13 mouse cellular contexts compared by ENCODE assay signal in genomic region chr10:99841167-99841843, GRCm38 (mm10).
DNase-seq lines count a peak whose midpoint lies in the region; ATAC-seq and TF ChIP-seq lines count a peak whose summit lies in the region.
"Had no signal": no experiment of that assay in that cellular context is flagged by ENCODE, and none has a peak within 500 bp of the region (broad histone marks: within the 10 kb centered on the region; RNA-seq: fewer than 3 reads in every experiment).

No protein-coding gene starts in this region.

- H3K4me2 ChIP-seq in kidney, embryonic 14.5 days (replicated peaks; ENCODE audit: low read depth, low read length), result no peak overlapping the region
- H3K4me2 ChIP-seq in lung, embryonic 15.5 days, result no peak overlapping the region
- H3K4me2 ChIP-seq: embryonic facial prominence, embryonic 12.5 days; neural tube, embryonic 13.5 days; stomach, embryonic 15.5 days had no signal

- H3K9ac ChIP-seq in kidney, embryonic 14.5 days (ENCODE audit: low read depth, low read length), result no peak overlapping the region
- no peak overlapping the region for H3K9ac ChIP-seq in ES-E14 (ENCODE audit: insufficient read depth, low read depth, low read length, poor library complexity, severe bottlenecking)
- no peak overlapping the region for H3K9ac ChIP-seq in lung, embryonic 15.5 days
- H3K9ac ChIP-seq: embryonic facial prominence, embryonic 12.5 days; neural tube, embryonic 13.5 days; stomach, embryonic 15.5 days had no signal

- no peaks in the 10 kb centered on the region for H3K36me3 ChIP-seq in kidney, embryonic 14.5 days (ENCODE audit: control insufficient read depth, insufficient read depth, low read length)
- H3K36me3 ChIP-seq in ES-E14 (ENCODE audit: control insufficient read depth, insufficient read depth, low read length, poor library complexity, severe bottlenecking), result no peaks in the 10 kb centered on the region
- H3K36me3 ChIP-seq in lung, embryonic 15.5 days, result no peaks in the 10 kb centered on the region
- H3K36me3 ChIP-seq: embryonic facial prominence, embryonic 12.5 days; neural tube, embryonic 13.5 days; stomach, embryonic 15.5 days had no signal

- H3K4me1 ChIP-seq in kidney, embryonic 14.5 days (ENCODE audit: control insufficient read depth, insufficient read depth, low read length), result peaks cover 4% of the 10 kb centered on the region; the same call in 1 of the 2 replicates
- peaks cover 0 to 2% of the 10 kb centered on the region in 2 experiments; a peak in 1 of 4 replicates for H3K4me1 ChIP-seq in ES-E14 (ENCODE audit: control insufficient read depth in 2 of 2, insufficient read depth in 2 of 2, low read length in 2 of 2, poor library complexity in 1 of 2)
- H3K4me1 ChIP-seq in lung, embryonic 15.5 days, result peaks cover 16% of the 10 kb centered on the region
- H3K4me1 ChIP-seq: neural tube, embryonic 13.5 days; stomach, embryonic 15.5 days had no signal

- DNase-seq in kidney, adult 11 months, result peak; percentile 15
- DNase-seq in ES-E14 (ENCODE audit: low read depth, low spot score), result peak; percentile 20
- peak; percentile 45 for DNase-seq in R1 (ENCODE audit: low read depth, low spot score)
- no peak for DNase-seq in embryo, embryonic 9.5 days (ENCODE audit: extremely low spot score)
- DNase-seq in B cell, adult 2 months, result no peak
- DNase-seq: cerebellum, postnatal 25 days; retina, postnatal 1 day; thymus, postnatal 36 days had no signal

- ATAC-seq in kidney, embryonic 14.5 days (ENCODE audit: low FRiP score, low TSS enrichment), result no peak
- peak; percentile 32; the same call in 1 of the 2 replicates for ATAC-seq in lung, embryonic 15.5 days (ENCODE audit: borderline replicate concordance, extremely low read depth, low FRiP score, low TSS enrichment)

- no peak overlapping the region for H3K4me3 ChIP-seq in kidney, embryonic 14.5 days (ENCODE audit: low read length)
- H3K4me3 ChIP-seq in ES-E14 (ENCODE audit: insufficient read depth in 1 of 2, low read depth in 1 of 2, low read length in 2 of 2, poor library complexity in 1 of 2, severe bottlenecking in 1 of 2), result no peak overlapping the region
- H3K4me3 ChIP-seq in lung, embryonic 15.5 days, result no peak overlapping the region
- H3K4me3 ChIP-seq: embryonic facial prominence, embryonic 12.5 days; neural tube, embryonic 13.5 days; stomach, embryonic 15.5 days had no signal

- H3K27ac ChIP-seq in kidney, embryonic 14.5 days (ENCODE audit: low read depth, low read length), result no peak overlapping the region
- H3K27ac ChIP-seq in ES-E14 (ENCODE audit: insufficient read depth, low read depth, low read length, poor library complexity, severe bottlenecking), result no peak overlapping the region
- peak overlapping the region; percentile 11 for H3K27ac ChIP-seq in lung, embryonic 15.5 days
- H3K27ac ChIP-seq: embryonic facial prominence, embryonic 12.5 days; neural tube, embryonic 13.5 days; stomach, embryonic 15.5 days had no signal

- H3K27me3 ChIP-seq in kidney, embryonic 14.5 days (ENCODE audit: control insufficient read depth, insufficient read depth, low read length), result no peaks in the 10 kb centered on the region
- H3K27me3 ChIP-seq in lung, embryonic 15.5 days, result no peaks in the 10 kb centered on the region
- H3K27me3 ChIP-seq: embryonic facial prominence, embryonic 12.5 days; neural tube, embryonic 13.5 days; stomach, embryonic 15.5 days had no signal

- H3K9me3 ChIP-seq in kidney, embryonic 14.5 days (ENCODE audit: control insufficient read depth, low read length), result no peaks in the 10 kb centered on the region
- H3K9me3 ChIP-seq in ES-E14 (ENCODE audit: control insufficient read depth, insufficient read depth, low read depth, low read length), result no peaks in the 10 kb centered on the region
- no peaks in the 10 kb centered on the region for H3K9me3 ChIP-seq in lung, embryonic 15.5 days
- H3K9me3 ChIP-seq: embryonic facial prominence, embryonic 12.5 days; neural tube, embryonic 13.5 days; stomach, embryonic 15.5 days had no signal

- 55% methylated on average over 10 of the region's 10 CpGs for WGBS in kidney, embryonic 14.5 days
- WGBS in lung, embryonic 15.5 days, result 47% methylated on average over 10 of the region's 10 CpGs

- in situ Hi-C loops in ES-E14 (cut with MboI; ENCODE audit: low sequenced_read_pairs in 2 of 2, unreplicated experiment in 2 of 2), result no loop called here

TF ChIP-seq in ES-E14, 5 proteins besides CTCF, POLR2A, EP300 and RAD21:
- TF ChIP-seq ZC3H11A (IDR thresholded peaks at IDR 0.05; ENCODE audit: borderline replicate concordance, low read depth, low read length), result no peak
- TF ChIP-seq CHD2 (IDR thresholded peaks at IDR 0.05; ENCODE audit: low read depth, low read length), result no peak
- TF ChIP-seq ZNF384 (IDR thresholded peaks at IDR 0.05; ENCODE audit: low read depth, low read length), result no peak
- TF ChIP-seq MAFK (IDR thresholded peaks at IDR 0.05; ENCODE audit: insufficient read depth, low read depth, low read length), result no peak
- TF ChIP-seq HCFC1 (IDR thresholded peaks at IDR 0.05; ENCODE audit: borderline replicate concordance, insufficient read depth, low read length), result no peak

Comparison
In these comparisons a context has a peak if more than half of its experiments do, and no peak if none do; other contexts are left out.
1. DNase-seq: peak in kidney, adult 11 months (single experiment), ES-E14 (single experiment) and R1 (single experiment); none in embryo, embryonic 9.5 days (single experiment) and B cell, adult 2 months (0 of 2).